Mouse (Mus musculus): ENCODE results near the gene Ust.

GRCm38 (mm10) chr10:8521536-8521935 lies 2.9 kb upstream of the Ust start:
- TF ChIP-seq CTCF (conservative IDR thresholded peaks at IDR 0.05 in 1 of 2, IDR thresholded peaks at IDR 0.05 in 1 of 2; ENCODE audit: low read depth in 2 of 2, low read length in 2 of 2) (no peak), POLR2AphosphoS2 (IDR thresholded peaks at IDR 0.05; ENCODE audit: low read depth, low read length) (no peak), ZC3H11A (IDR thresholded peaks at IDR 0.05; ENCODE audit: low read depth, low read length) (no peak)

Measured in CH12.LX (cell line).